Mouse (Mus musculus) cortical plate, adult 2 months (tissue): ENCODE results near the gene Ifit3.

Experiments
- CTCF ChIP-seq: fragments of 200-500 bp; IDR thresholded peaks from 2 replicates; pipeline ENCODE4 v1.5.1; 2011; ENCODE audit warnings: mild to moderate bottlenecking, control low read depth, low read length; ENCODE audit not compliant: insufficient read depth; ENCODE audit errors: extremely low read depth
- POLR2A ChIP-seq: fragments of 200-500 bp; IDR thresholded peaks from 2 replicates; pipeline ENCODE4 v1.6.1; 2011; ENCODE audit warnings: mild to moderate bottlenecking, low read length, control low read depth; ENCODE audit not compliant: insufficient read depth; ENCODE audit errors: extremely low read depth

DNA sequence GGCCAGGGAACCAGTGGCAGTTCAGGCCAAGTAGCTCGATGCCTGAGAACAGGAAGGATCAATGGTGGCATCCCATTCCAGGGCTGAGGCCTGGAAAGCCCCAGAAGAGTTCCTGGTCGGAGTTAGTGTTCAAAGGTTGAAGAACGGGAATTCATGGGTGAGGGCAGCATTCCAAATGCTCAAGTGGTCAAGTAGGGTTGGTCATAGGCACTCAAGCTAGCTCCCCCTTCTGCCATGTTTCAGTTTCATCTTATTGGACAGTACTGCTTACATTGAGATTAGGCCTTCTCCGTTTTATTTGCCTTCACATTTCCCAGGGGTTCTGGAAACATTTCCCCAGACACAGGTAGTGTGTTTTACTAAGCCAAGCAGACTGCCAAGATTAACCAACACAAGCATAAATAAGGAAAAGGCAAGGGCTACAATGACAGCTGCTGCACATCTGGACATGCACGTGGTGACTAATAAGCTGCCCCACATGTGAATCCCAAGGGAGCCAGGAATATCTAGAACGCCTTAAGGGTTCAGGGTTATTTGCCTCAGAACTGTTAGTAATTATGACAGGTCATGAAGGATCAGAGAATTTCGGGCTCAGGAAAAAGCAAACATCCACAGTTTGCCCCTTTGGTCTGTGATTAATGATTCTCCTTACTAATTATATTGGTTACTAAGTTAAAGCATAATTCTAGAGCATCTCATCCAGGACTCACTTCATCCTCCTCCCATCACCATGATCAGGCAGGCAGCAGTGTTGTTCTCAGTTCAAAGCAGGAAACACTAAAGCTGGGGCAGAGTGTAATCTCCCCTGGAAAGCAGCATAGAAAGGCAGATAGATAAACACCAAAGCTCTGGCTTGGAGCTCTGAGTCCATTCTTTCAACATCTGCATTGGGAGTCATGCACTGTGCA, 14.1 kb upstream of the Ifit3 start:
- TF ChIP-seq CTCF (no peak), POLR2A (no peak)
